Mouse (Mus musculus) MEL (cell line): ENCODE measurements around the gene Tmem182.

Experiments
- CTCF ChIP-seq, 3 experiments: IDR thresholded peaks in 2 of 3; conservative IDR thresholded peaks in 1 of 3; 2 replicates each; pipeline ENCODE4 v1.5.1; 2011 to 2012; ENCODE audit warnings: low read length in 3 of 3, low read depth in 2 of 3, mild to moderate bottlenecking in 2 of 3, improper control_type of control experiment in 1 of 3, inconsistent platforms in 1 of 3, mixed read lengths in 1 of 3, moderate library complexity in 1 of 3; ENCODE audit not compliant: control insufficient read depth in 1 of 3, insufficient read depth in 1 of 3, poor library complexity in 1 of 3, severe bottlenecking in 1 of 3
- E2F4 ChIP-seq: IDR thresholded peaks from 2 replicates; pipeline ENCODE4 v1.6.1; 2011; ENCODE audit warnings: low read depth, low read length, improper control_type of control experiment, borderline replicate concordance
- EP300 ChIP-seq, 2 experiments: IDR thresholded peaks; 2 replicates each; pipeline ENCODE4 v1.6.1; 2011; ENCODE audit warnings: improper control_type of control experiment in 2 of 2, low read length in 2 of 2, low read depth in 1 of 2, mild to moderate bottlenecking in 1 of 2
- JUND ChIP-seq: IDR thresholded peaks from 2 replicates; pipeline ENCODE4 v1.6.1; 2011; ENCODE audit warnings: low read depth, mild to moderate bottlenecking, improper control_type of control experiment, low read length
- MAX ChIP-seq: IDR thresholded peaks from 2 replicates; pipeline ENCODE4 v1.6.1; 2011; ENCODE audit warnings: low read length, improper control_type of control experiment
- MXI1 ChIP-seq: IDR thresholded peaks from 2 replicates; pipeline ENCODE4 v1.6.1; 2011; ENCODE audit warnings: mild to moderate bottlenecking, low read depth, low read length, improper control_type of control experiment
- MYB ChIP-seq: IDR thresholded peaks from 2 replicates; pipeline ENCODE4 v1.6.1; 2011; ENCODE audit warnings: mild to moderate bottlenecking, low read depth, low read length, improper control_type of control experiment
- POLR2A ChIP-seq, 2 experiments: IDR thresholded peaks; 2 replicates each; pipeline ENCODE4 v1.6.1; 2011 to 2012; ENCODE audit warnings: low read length in 2 of 2, mild to moderate bottlenecking in 2 of 2, control low read depth in 1 of 2, improper control_type of control experiment in 1 of 2, low read depth in 1 of 2, moderate library complexity in 1 of 2; ENCODE audit not compliant: control insufficient read depth in 1 of 2, insufficient read depth in 1 of 2, poor library complexity in 1 of 2
- POLR2AphosphoS2 ChIP-seq: IDR thresholded peaks from 2 replicates; pipeline ENCODE4 v1.6.1; 2011; ENCODE audit warnings: low read length, improper control_type of control experiment
- SMC3 ChIP-seq: IDR thresholded peaks from 2 replicates; pipeline ENCODE4 v1.6.1; 2011; ENCODE audit warnings: low read depth, low read length, improper control_type of control experiment
- TCF12 ChIP-seq: IDR thresholded peaks from 2 replicates; pipeline ENCODE4 v1.6.1; 2014; ENCODE audit warnings: low read depth, mild to moderate bottlenecking, inconsistent platforms, low read length, improper control_type of control experiment, moderate library complexity
- ZKSCAN1 ChIP-seq: IDR thresholded peaks from 2 replicates; pipeline ENCODE4 v1.6.1; 2012; ENCODE audit warnings: low read depth, mild to moderate bottlenecking, inconsistent platforms, low read length, improper control_type of control experiment, moderate library complexity
- ZNF384 ChIP-seq: IDR thresholded peaks from 2 replicates; pipeline ENCODE4 v1.6.1; 2012; ENCODE audit warnings: low read depth, mild to moderate bottlenecking, inconsistent platforms, low read length, improper control_type of control experiment

DNA sequence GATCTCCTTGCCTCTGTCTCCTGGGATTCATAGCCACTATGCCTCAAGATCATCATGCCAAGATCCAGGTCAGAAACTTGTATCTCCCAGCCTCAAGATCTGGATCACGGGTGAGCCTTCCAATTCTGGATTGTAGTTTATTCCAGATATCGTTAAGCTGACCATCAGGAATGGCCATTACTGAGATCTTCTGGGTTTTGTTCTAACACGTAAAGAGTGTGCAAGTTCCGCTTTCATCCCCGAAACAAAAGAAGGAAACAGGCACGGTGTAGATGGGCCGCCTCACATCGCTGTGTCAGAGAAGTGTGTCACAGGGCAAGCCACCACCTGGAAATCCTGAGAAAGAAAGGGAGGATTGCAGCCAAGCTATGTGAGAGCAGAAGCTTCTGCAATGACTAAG, 6.3 kb upstream of the Tmem182 start:
- TF ChIP-seq ZNF384 (no peak), POLR2A (IDR thresholded peaks at IDR 0.05; ENCODE audit: control insufficient read depth in 1 of 2, insufficient read depth in 1 of 2, low read depth in 1 of 2, low read length in 2 of 2, poor library complexity in 1 of 2) (no peak), CTCF (IDR thresholded peaks at IDR 0.05 in 2 of 3, conservative IDR thresholded peaks at IDR 0.05 in 1 of 3; ENCODE audit: control insufficient read depth in 1 of 3, insufficient read depth in 1 of 3, low read depth in 2 of 3, low read length in 3 of 3, poor library complexity in 1 of 3, severe bottlenecking in 1 of 3) (no peak), ZKSCAN1 (no peak), JUND (no peak), MXI1 (no peak), SMC3 (no peak), E2F4 (no peak), MYB (no peak), EP300 (IDR thresholded peaks at IDR 0.05; ENCODE audit: low read depth in 1 of 2, low read length in 2 of 2) (no peak), POLR2AphosphoS2 (no peak), TCF12 (no peak), MAX (no peak)
